Mouse (Mus musculus) testis, adult 2 months (tissue): ENCODE measurements around the gene Sptb. TPM values are rescaled to one million over a fixed set of nuclear protein-coding genes. Genes with fewer than 3 reads are reported as not detected.

Experiments
- H3K27ac ChIP-seq: fragments of 200-500 bp; 2 replicates; pipeline ENCODE4 v1.5.1; 2012; ENCODE audit warnings: low read depth, low read length; ENCODE audit not compliant: control insufficient read depth, insufficient read depth
- H3K27me3 ChIP-seq: fragments of 200-500 bp; 2 replicates; pipeline ENCODE4 v1.6.1; 2012; ENCODE audit warnings: mild to moderate bottlenecking, low read length, moderate library complexity; ENCODE audit not compliant: control insufficient read depth, insufficient read depth
- H3K36me3 ChIP-seq: fragments of 200-500 bp; 2 replicates; pipeline ENCODE4 v1.6.1; 2012; ENCODE audit warnings: mild to moderate bottlenecking, low read length; ENCODE audit not compliant: control insufficient read depth, insufficient read depth
- H3K4me1 ChIP-seq: fragments of 200-500 bp; 2 replicates; pipeline ENCODE4 v1.6.1; 2012; ENCODE audit warnings: low read length; ENCODE audit not compliant: control insufficient read depth, insufficient read depth
- H3K4me3 ChIP-seq: fragments of 200-500 bp; 2 replicates; pipeline ENCODE4 v1.5.1; 2012; ENCODE audit warnings: low read depth, mild to moderate bottlenecking, low read length, moderate library complexity, mixed read lengths; ENCODE audit not compliant: control insufficient read depth
- CTCF ChIP-seq: fragments of 200-500 bp; IDR thresholded peaks from 2 replicates; pipeline ENCODE4 v1.5.1; 2012; ENCODE audit warnings: low read depth, mild to moderate bottlenecking, inconsistent platforms, low read length, moderate library complexity; ENCODE audit not compliant: control insufficient read depth, insufficient read depth, insufficient replicate concordance
- POLR2A ChIP-seq: fragments of 200-500 bp; IDR thresholded peaks from 2 replicates; pipeline ENCODE4 v1.6.1; 2012; ENCODE audit warnings: low read depth, mild to moderate bottlenecking, inconsistent platforms, low read length, moderate library complexity; ENCODE audit not compliant: control insufficient read depth
- polyA plus RNA-seq: library from polyadenylated mRNA; depleted of rRNA; stranded (reverse); fragments of >200 nt; gene quantifications from 2 replicates; pipeline ENCODE4 v1.2.3, GENCODE M21; 2012

Sptb gene
- polyA plus RNA-seq, 1 experiment, result 3.9 TPM

DNA sequence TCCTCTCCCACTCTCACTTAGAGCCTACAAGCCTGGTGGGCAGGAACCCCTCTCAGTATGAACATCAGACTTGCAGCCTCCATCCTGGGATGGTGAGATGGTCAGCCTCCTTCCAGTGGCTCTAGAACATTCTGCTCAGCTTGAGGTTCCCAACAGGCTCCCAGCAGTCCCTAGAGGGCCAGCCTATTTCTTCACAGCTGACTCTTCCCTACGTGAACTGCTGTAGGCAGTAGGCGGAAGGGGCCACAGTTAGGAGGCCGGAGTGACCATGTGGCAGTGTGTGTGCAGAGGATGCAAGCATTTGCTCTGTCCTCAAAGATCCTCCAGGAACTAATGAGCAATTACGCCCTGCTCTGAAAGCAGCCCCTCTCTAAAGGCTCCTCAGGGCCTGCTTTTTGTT, 92.2 kb downstream of the Sptb start:
- no peaks in the 10 kb centered on the region for H3K36me3 ChIP-seq
- H3K4me3 ChIP-seq, result no peak overlapping the region
- no peaks in the 10 kb centered on the region; the same call in 1 of the 2 replicates for H3K4me1 ChIP-seq
- H3K27me3 ChIP-seq, result no peaks in the 10 kb centered on the region
- H3K27ac ChIP-seq, result no peak overlapping the region
- TF ChIP-seq CTCF, result no peak
- TF ChIP-seq POLR2A, result no peak

- no peaks in the 10 kb centered on the region; the same call in 1 of the 2 replicates for H3K4me1 ChIP-seq
- no peaks in the 10 kb centered on the region for H3K36me3 ChIP-seq
- H3K27ac ChIP-seq, result no peak overlapping the region
- H3K4me3 ChIP-seq, result no peak overlapping the region
- TF ChIP-seq POLR2A, result no peak
- TF ChIP-seq CTCF, result no peak
- no peaks in the 10 kb centered on the region for H3K27me3 ChIP-seq
These were observed 94.8 kb downstream of the Sptb start for GRCm38 (mm10) chr12:76615580-76615937.

DNA sequence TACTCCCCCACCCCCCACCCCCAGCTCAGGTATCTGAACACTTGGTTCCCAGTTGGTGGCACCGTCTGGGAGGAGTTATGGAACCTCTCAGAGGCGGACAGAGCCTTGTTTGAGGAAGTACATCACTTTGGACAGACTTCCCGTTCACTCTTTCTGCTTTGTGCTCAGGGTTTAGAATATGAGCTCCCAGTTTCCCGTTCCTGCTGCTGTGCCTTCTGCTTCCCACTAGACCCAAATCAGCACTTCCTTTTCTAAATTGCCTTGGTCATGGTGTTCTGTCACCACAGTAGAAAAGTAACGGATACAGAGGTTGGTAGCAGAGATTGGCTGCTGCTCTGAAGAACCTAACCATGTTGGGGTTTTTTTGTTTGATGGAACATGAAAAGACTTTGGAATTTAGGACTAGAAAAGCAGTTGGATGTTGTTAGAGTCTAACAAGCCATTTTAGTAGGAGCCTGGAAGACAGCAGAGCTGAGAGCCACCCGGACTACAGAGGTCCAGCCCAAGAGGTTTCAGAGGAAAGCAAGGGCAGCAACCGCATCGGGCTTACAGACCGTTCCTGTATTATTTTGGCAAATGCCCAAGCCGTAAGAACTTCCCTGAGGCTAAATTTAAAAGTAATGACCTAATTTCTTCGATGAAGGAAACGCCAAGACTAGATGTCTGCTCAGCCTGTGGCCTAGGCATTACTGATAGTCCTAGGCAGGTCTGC, 95.3 kb downstream of the Sptb start:
- Histone ChIP-seq H3K36me3 (no peaks in the 10 kb centered on the region), H3K27ac (no peak overlapping the region), H3K27me3 (no peaks in the 10 kb centered on the region), H3K4me3 (no peak overlapping the region), H3K4me1 (no peaks in the 10 kb centered on the region; the same call in 1 of the 2 replicates)
- TF ChIP-seq POLR2A (no peak), CTCF (no peak)

DNA sequence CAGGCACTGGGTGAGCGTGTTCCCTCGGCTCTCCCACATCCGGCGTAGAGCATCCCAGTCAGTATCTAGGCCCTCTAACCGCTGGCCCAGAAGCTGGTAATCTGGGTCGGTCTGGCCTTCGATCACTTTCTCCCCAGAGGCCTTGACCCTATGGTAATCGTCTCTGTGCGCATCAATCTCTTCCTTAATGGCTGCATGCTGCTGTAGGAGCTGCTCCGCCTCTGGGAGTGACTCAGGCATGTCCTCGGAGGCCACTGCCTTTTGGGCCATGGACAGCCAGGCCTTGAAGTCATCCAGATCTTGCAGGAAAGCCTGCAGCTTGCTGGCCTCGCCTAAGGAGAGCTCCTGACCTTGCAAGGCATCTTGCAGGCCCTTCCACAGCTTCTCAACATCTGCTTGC, 97.7 kb downstream of the Sptb start:
- TF ChIP-seq CTCF (no peak), POLR2A (no peak)

GRCm38 (mm10) chr12:76608997-76609565, 101.3 kb downstream of the Sptb start:
- no peak overlapping the region for H3K4me3 ChIP-seq
- no peaks in the 10 kb centered on the region for H3K27me3 ChIP-seq
- H3K4me1 ChIP-seq, result no peaks in the 10 kb centered on the region
- TF ChIP-seq POLR2A, result no peak
- TF ChIP-seq CTCF, result no peak
- no peaks in the 10 kb centered on the region for H3K36me3 ChIP-seq
- no peak overlapping the region for H3K27ac ChIP-seq

More for the DNA sequence above, 97.7 kb downstream of the Sptb start:
- Histone ChIP-seq H3K4me1 (no peaks in the 10 kb centered on the region), H3K27ac (no peak overlapping the region), H3K27me3 (no peaks in the 10 kb centered on the region), H3K4me3 (no peak overlapping the region), H3K36me3 (no peaks in the 10 kb centered on the region)

DNA sequence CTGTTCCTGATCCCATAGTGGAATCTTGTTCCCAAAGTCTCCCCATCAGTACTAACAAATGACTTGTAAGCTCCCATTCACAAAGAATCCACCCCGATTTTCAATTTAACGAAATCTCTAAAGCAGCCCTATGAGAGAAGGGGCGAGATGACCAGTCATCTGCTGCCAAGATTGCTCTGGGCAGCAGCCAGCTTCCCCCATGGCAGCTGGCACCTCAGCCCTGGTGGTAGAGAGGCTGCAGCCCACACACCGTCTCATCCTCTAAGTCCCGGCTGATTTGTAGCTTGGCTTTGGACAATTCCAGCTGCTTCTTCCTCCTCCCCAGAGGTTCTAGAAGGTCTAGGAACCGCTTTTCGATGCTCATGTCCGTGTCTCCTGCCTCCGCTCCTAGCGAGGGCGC, 102.1 kb downstream of the Sptb start:
- TF ChIP-seq POLR2A (no peak), CTCF (no peak)
- Histone ChIP-seq H3K4me3 (no peak overlapping the region), H3K27ac (no peak overlapping the region), H3K4me1 (no peaks in the 10 kb centered on the region), H3K27me3 (no peaks in the 10 kb centered on the region), H3K36me3 (no peaks in the 10 kb centered on the region)

GRCm38 (mm10) chr12:76605837-76606236, 104.5 kb downstream of the Sptb start:
- no peaks in the 10 kb centered on the region for H3K27me3 ChIP-seq
- TF ChIP-seq POLR2A (no peak), CTCF (no peak)
- H3K4me1 ChIP-seq, result no peaks in the 10 kb centered on the region
- no peaks in the 10 kb centered on the region for H3K36me3 ChIP-seq
- no peak overlapping the region for H3K4me3 ChIP-seq
- no peak overlapping the region for H3K27ac ChIP-seq

- TF ChIP-seq CTCF (no peak), POLR2A (no peak)
- no peaks in the 10 kb centered on the region for H3K36me3 ChIP-seq
- no peaks in the 10 kb centered on the region for H3K4me1 ChIP-seq
- no peak overlapping the region for H3K4me3 ChIP-seq
- no peak overlapping the region for H3K27ac ChIP-seq
- no peaks in the 10 kb centered on the region for H3K27me3 ChIP-seq
These were observed 105.8 kb downstream of the Sptb start for GRCm38 (mm10) chr12:76604546-76604945.
